Mouse (Mus musculus) stomach, embryonic 14.5 days (tissue): ENCODE measurements around the gene Slco4a1. TPM values are rescaled to one million over a fixed set of nuclear protein-coding genes. Genes with fewer than 3 reads are reported as not detected.

Experiments used
- ATAC-seq: fragments of 200-750 bp; cut with Nextera tagmentation; 2 replicates; pipeline ENCODE4 v1.8.0; 2017; ENCODE audit warnings: low read depth, moderate TSS enrichment; ENCODE audit not compliant: insufficient number of reproducible peaks, insufficient read depth, low FRiP score
- H3K27ac ChIP-seq: fragments of 300-500 bp; sonication (generic); 2 replicates; pipeline ENCODE4 v1.5.1; 2014; ENCODE audit warnings: mild to moderate bottlenecking, low read length, moderate library complexity, mixed read lengths
- H3K27me3 ChIP-seq: fragments of 300-500 bp; sonication (generic); 2 replicates; pipeline ENCODE4 v1.6.1; 2014; ENCODE audit warnings: low read length, control low read depth, mixed read lengths; ENCODE audit not compliant: control insufficient read depth, insufficient read depth
- H3K36me3 ChIP-seq: fragments of 300-500 bp; sonication (generic); 2 replicates; pipeline ENCODE4 v1.6.1; 2014; ENCODE audit warnings: mild to moderate bottlenecking, control low read depth, low read length, moderate library complexity, mixed read lengths; ENCODE audit not compliant: control insufficient read depth, insufficient read depth
- H3K4me1 ChIP-seq: fragments of 300-500 bp; sonication (generic); 2 replicates; pipeline ENCODE4 v1.6.1; 2014; ENCODE audit warnings: low read length, control low read depth, mixed read lengths; ENCODE audit not compliant: control insufficient read depth, insufficient read depth
- H3K4me2 ChIP-seq: fragments of 300-500 bp; sonication (generic); replicated peaks from 2 replicates; pipeline ENCODE4 v1.6.1; 2014; ENCODE audit warnings: low read depth, low read length, control low read depth
- H3K4me3 ChIP-seq: fragments of 300-500 bp; sonication (generic); 2 replicates; pipeline ENCODE4 v1.5.1; 2014; ENCODE audit warnings: low read depth, low read length, control low read depth
- H3K9ac ChIP-seq: fragments of 300-500 bp; sonication (generic); replicated peaks from 2 replicates; pipeline ENCODE4 v1.6.1; 2014; ENCODE audit warnings: low read depth, mild to moderate bottlenecking, control low read depth, low read length, moderate library complexity, mixed read lengths
- H3K9me3 ChIP-seq: fragments of 300-500 bp; sonication (generic); 2 replicates; pipeline ENCODE4 v1.6.1; 2016; ENCODE audit warnings: low read depth, low read length, control low read depth; ENCODE audit not compliant: control insufficient read depth
- WGBS: fragments of 180-500 bp; shearing (Covaris S2); extraction: QIAGEN DNeasy Blood & Tissue Kit; methylation state at CpG from one replicate; pipeline ENCODE4 v1.1.7; 2014; 5-methylcytosine and 5-hydroxymethylcytosine counted together
- polyA plus RNA-seq: library from polyadenylated mRNA; unstranded; fragments of >200 nt; fragmentation: Nextera tagmentation; extraction: Ambion mirVana; gene quantifications from 2 replicates; pipeline ENCODE4 v1.2.1, GENCODE M21; 2014

Gene Slco4a1
- polyA plus RNA-seq: 3.1 and 3.4 TPM in 2 replicates

DNA sequence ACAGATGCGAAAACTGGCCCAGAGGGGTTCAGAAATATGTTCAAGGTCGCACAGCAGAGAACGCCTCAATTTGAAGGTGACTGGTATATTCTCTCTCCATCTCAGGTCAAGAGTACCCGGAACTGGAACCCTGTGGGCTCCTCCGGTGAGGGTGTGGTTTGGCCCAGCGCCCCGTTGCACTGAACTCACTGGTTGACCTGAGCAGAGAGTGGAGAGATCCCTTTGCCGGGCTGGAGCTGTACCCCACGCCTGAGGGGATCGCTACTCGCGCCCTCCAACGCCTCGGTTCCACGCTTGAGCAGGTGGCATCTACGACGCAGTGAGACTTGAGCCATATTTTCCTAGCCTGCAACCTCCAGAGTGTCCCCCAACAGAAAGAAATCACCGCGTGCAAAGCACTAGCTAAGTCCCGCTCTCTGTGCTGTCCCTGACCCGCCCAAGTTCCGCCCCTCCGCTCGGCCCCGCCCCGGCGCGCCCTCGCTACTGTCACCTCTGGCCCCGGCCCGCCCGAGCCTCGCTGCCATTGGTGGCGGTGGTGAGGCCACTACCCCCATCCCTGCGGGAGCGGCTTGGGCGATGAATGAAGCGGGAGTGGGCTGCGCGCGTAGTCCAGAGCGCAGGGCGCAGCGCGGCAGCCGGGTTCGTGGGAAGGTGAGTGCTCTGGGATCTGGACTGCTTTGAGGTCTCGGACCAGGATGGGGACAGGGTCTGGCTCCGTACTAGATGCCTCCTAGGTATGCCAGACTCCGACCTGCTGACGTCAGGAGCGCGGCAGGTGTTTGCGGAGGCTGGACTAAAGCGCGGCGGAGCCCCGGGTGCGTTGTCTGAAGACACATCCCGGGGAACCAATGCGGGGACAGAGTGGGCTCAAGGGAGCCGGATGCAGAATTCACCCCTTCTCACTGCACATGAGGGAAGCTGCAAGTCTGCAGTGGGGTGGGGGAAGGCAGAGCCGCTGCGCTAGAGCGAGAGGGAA is at the start of gene Slco4a1:
TSS of gene Slco4a1 (plus strand) at position 523 of the 976 bp plus-strand sequence.
- H3K4me2 ChIP-seq: peak within 1 kb of the TSS; percentile 85
- ATAC-seq: peak; percentile 97
- WGBS: 2% methylated on average over 65 of the region's 65 CpGs
- no peak within 1 kb of the TSS for H3K9ac ChIP-seq
- H3K9me3 ChIP-seq: no peaks in the 10 kb centered on the region
- no peak within 1 kb of the TSS for H3K27ac ChIP-seq
- H3K36me3 ChIP-seq: no peaks in the 10 kb centered on the region
- H3K27me3 ChIP-seq: peaks cover 19% of the 10 kb centered on the region; the same call in 1 of the 2 replicates
- peaks cover 4% of the 10 kb centered on the region; the same call in 1 of the 2 replicates for H3K4me1 ChIP-seq
- H3K4me3 ChIP-seq: peak within 1 kb of the TSS; percentile 33

DNA sequence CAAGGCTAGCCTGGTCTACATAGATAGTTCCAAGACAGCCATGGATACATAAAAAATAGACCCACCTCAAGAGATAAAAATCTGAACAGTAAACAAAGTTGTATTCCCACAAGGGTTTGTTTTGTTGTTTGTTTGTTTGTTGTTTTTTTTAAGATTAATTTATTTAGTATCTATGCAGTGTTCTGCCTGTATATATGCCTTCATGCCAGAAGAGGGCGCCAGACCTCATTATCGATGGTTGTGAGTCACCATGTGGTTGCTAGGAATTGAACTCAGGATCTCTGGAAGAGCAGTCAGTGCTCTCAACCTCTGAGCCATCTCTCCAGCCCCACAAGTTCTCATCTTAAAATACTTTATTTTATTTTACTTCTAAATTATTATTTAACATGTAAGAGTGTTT is 47.6 kb upstream of the Slco4a1 start:
- Histone ChIP-seq H3K9ac (no peak overlapping the region), H3K27me3 (no peaks in the 10 kb centered on the region), H3K4me1 (no peaks in the 10 kb centered on the region), H3K4me2 (no peak overlapping the region), H3K4me3 (no peak overlapping the region), H3K36me3 (no peaks in the 10 kb centered on the region), H3K27ac (no peak overlapping the region), H3K9me3 (no peaks in the 10 kb centered on the region)
- 19% methylated on average over 2 of the region's 2 CpGs for WGBS
- ATAC-seq: no peak

DNA sequence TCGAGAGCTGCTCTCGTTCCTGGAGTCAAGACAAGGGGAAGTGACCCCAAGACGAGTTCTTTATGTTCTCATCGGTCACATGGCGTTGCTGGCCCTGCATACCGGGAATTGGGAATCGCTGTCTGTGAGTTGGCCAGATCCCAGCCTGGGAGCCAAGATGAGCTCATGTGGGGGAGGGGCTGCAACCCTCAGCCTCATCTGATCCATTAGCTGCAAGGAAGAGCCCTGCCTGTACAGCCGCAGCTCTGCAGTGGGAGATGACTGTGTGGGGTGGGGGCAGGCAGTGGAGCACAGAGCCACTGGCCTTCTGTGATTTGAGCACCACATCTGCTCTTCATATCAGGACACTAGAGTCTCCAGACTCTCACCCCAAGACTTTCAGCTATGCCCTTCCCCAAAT is 45.6 kb upstream of the Slco4a1 start:
- WGBS: 74% methylated on average over 8 of the region's 8 CpGs
- Histone ChIP-seq H3K27me3 (no peaks in the 10 kb centered on the region), H3K4me3 (no peak overlapping the region), H3K9me3 (no peaks in the 10 kb centered on the region), H3K27ac (no peak overlapping the region), H3K36me3 (no peaks in the 10 kb centered on the region), H3K4me2 (no peak overlapping the region), H3K9ac (no peak overlapping the region), H3K4me1 (no peaks in the 10 kb centered on the region)
- ATAC-seq: no peak

DNA sequence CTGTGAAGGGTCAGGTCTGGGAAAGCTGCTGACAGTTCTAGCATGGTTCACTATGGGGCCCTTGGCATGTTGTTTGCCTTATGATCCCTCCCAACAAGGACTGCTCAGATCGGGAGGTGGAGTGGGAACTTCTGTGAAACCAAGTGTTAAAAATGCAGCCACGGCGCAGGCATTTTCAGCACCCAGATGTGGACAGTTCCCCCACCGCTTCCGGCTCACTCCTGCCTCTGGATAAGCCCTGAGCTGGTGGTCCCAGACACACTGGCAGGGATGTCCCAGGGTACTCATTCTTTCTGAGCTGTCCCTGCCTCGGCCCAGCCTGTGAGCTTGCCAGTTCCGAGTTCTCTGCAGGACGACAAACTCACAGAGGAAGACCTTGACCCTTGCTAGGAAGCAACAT is 45.0 kb upstream of the Slco4a1 start:
- 11% methylated on average over 8 of the region's 8 CpGs for WGBS
- Histone ChIP-seq H3K9me3 (no peaks in the 10 kb centered on the region), H3K4me2 (no peak overlapping the region), H3K4me3 (no peak overlapping the region), H3K27me3 (no peaks in the 10 kb centered on the region), H3K36me3 (no peaks in the 10 kb centered on the region), H3K27ac (no peak overlapping the region), H3K4me1 (no peaks in the 10 kb centered on the region), H3K9ac (no peak overlapping the region)
- ATAC-seq: no peak

DNA sequence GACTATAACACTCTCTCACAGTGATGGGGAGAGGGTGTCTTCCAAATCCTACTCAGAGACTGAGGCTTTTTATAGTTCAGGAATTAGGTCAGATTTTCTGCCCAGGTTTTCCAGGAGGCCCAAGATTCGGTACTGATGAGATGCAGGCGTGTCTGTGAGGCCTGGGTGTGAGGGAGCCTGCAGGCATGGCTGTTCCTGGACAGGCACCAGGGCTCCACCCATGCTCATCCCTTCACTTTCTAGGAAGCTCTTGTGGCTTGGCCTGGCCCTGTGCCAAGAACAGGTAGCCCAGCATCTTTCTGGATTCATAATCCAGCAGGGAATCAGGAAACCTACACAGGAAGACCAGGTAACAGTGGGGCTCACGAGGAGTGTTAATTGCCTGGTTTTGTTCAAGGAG is 40.4 kb upstream of the Slco4a1 start:
- H3K9me3 ChIP-seq: no peaks in the 10 kb centered on the region
- H3K4me1 ChIP-seq: no peaks in the 10 kb centered on the region
- H3K27me3 ChIP-seq: no peaks in the 10 kb centered on the region
- ATAC-seq: no peak
- no peak overlapping the region for H3K4me2 ChIP-seq
- H3K9ac ChIP-seq: no peak overlapping the region
- H3K27ac ChIP-seq: no peak overlapping the region
- 70% methylated on average over 3 of the region's 3 CpGs for WGBS
- no peaks in the 10 kb centered on the region for H3K36me3 ChIP-seq
- no peak overlapping the region for H3K4me3 ChIP-seq

DNA sequence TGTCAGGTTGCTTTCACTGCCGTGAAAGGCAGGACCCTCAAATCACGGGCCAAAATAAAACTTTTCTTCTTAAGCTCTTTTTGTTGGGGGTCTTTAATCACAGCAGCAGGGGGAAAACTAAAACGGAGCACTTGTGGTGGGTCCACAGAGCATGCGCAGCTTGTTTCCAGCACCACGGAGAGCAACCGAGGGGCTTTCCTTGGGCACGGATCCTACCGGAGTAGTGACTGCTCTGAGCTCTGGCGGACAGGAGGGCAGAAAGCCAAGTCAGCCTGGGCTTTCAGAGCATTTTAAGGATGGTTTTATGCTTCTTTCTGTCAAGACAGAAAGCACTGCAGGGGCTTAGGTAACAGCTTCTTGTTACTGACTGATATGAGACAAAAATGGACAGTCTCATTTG is 38.3 kb upstream of the Slco4a1 start:
- Histone ChIP-seq H3K27me3 (no peaks in the 10 kb centered on the region), H3K4me3 (no peak overlapping the region), H3K36me3 (no peaks in the 10 kb centered on the region), H3K9ac (no peak overlapping the region), H3K4me1 (no peaks in the 10 kb centered on the region), H3K9me3 (no peaks in the 10 kb centered on the region), H3K4me2 (no peak overlapping the region), H3K27ac (no peak overlapping the region)
- no peak for ATAC-seq
- WGBS: 13% methylated on average over 9 of the region's 9 CpGs

DNA sequence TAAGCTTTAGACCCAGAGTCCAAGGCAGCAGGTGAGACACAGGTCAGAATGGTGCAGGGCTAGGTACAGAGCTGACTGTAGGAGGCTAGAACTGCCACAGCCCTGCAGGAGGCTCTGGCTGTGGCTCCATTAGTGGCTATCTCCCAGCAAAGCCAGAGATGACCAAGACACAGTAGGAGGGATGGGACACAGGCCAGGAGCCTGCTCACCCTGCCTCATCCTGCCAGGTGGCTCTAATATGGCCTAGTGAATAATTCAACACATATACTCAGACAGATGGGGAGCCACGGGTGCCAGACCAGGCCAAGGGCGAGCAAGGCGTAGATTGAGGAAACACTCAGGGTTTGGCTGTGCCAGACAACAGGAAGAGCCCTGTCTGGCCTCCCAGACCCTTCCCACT is 35.4 kb upstream of the Slco4a1 start:
- Histone ChIP-seq H3K36me3 (no peaks in the 10 kb centered on the region), H3K4me2 (no peak overlapping the region), H3K9me3 (no peaks in the 10 kb centered on the region), H3K9ac (no peak overlapping the region), H3K27ac (no peak overlapping the region), H3K27me3 (no peaks in the 10 kb centered on the region), H3K4me1 (no peaks in the 10 kb centered on the region), H3K4me3 (no peak overlapping the region)
- no peak for ATAC-seq
- 69% methylated on average over 3 of the region's 3 CpGs for WGBS

DNA sequence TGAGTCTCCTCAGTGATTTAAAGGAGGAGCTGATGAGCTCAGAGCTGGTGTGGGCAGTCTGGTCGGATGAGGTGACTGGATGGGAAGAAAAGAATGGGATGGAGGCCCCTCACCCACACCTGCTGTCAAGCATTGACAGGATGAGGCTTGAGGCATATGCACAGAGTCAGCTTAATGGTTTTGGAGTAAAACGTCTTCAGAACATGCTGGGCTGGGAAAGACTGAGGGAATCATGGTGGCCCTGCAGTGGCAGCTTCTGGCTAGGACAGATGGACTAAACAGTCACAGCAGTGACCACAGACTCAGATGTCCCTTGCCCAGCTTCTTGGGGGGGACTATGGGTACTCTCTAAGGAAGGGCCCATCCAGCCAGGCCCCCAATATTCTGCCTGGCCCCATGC is 30.9 kb upstream of the Slco4a1 start:
- no peaks in the 10 kb centered on the region for H3K27me3 ChIP-seq
- H3K4me3 ChIP-seq: no peak overlapping the region
- H3K4me1 ChIP-seq: no peaks in the 10 kb centered on the region
- H3K9ac ChIP-seq: no peak overlapping the region
- H3K27ac ChIP-seq: no peak overlapping the region
- no peak overlapping the region for H3K4me2 ChIP-seq
- no peak for ATAC-seq
- 46% methylated on average over 2 of the region's 2 CpGs for WGBS
- H3K36me3 ChIP-seq: no peaks in the 10 kb centered on the region
- H3K9me3 ChIP-seq: no peaks in the 10 kb centered on the region
